Mouse (Mus musculus) embryonic fibroblast, embryonic 13.5 days (primary cell): Measurements from ENCODE around the gene Usp10. TPM values are rescaled to one million over a fixed set of nuclear protein-coding genes. Genes with fewer than 3 reads are reported as not detected.

ENCODE experiments used
- H3K27ac ChIP-seq: 2 replicates; pipeline ENCODE4 v1.5.1; 2012; ENCODE audit warnings: low read length, control low read depth, inconsistent platforms; ENCODE audit not compliant: insufficient read depth
- H3K4me1 ChIP-seq: 2 replicates; pipeline ENCODE4 v1.6.1; 2011; ENCODE audit warnings: low read length; ENCODE audit not compliant: control insufficient read depth, insufficient read depth
- H3K4me3 ChIP-seq: 2 replicates; pipeline ENCODE4 v1.5.1; 2011; ENCODE audit warnings: mild to moderate bottlenecking, control low read depth, low read length; ENCODE audit not compliant: insufficient read depth
- CTCF ChIP-seq: IDR thresholded peaks from 2 replicates; pipeline ENCODE4 v1.5.1; 2011; ENCODE audit warnings: mild to moderate bottlenecking, control low read depth, low read length, moderate library complexity, borderline replicate concordance; ENCODE audit not compliant: insufficient read depth
- POLR2A ChIP-seq: IDR thresholded peaks from 2 replicates; pipeline ENCODE4 v1.6.1; 2011; ENCODE audit warnings: low read depth, mild to moderate bottlenecking, control low read depth, low read length, moderate library complexity
- polyA plus RNA-seq: library from polyadenylated mRNA; stranded (reverse); fragments of >200 nt; gene quantifications from 2 replicates; pipeline ENCODE4 v1.2.4, GENCODE M21; 2011; ENCODE audit warnings: low read depth; ENCODE audit not compliant: missing spikeins, insufficient read length

Gene Usp10
- polyA plus RNA-seq, 1 experiment: 83.9 TPM

DNA sequence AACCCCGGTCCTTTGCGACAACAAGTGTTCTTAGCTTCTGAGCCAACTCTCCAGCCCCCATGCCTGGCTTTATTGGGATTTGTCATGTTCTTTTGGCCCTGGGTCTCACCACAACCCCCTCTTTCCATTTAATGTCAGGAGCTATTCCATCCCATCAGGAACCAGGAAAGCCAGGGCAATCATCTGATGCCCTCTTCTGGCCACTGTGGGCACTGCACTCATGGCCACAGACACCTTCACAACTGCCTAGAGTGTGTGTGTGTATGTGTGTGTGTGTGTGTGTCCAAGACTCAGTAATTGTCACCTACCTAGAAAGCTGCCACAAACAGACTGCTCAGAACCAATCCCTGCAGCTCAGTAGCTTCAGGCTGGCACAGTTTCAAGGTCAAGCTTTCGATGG lies 23.0 kb upstream of the Usp10 start:
- no peak overlapping the region for H3K27ac ChIP-seq
- peaks cover 6% of the 10 kb centered on the region for H3K4me1 ChIP-seq
- no peak for TF ChIP-seq POLR2A
- TF ChIP-seq CTCF: peak; percentile 74
- H3K4me3 ChIP-seq: no peak overlapping the region

GRCm38 (mm10) chr8:119888012-119888411 lies 22.1 kb upstream of the Usp10 start:
- TF ChIP-seq CTCF: no peak
- Histone ChIP-seq H3K4me3 (no peak overlapping the region), H3K27ac (no peak overlapping the region), H3K4me1 (peaks cover 6% of the 10 kb centered on the region)

GRCm38 (mm10) chr8:119897069-119897468 lies 13.1 kb upstream of the Usp10 start:
- no peak overlapping the region for H3K4me3 ChIP-seq
- H3K4me1 ChIP-seq: no peaks in the 10 kb centered on the region
- TF ChIP-seq CTCF: no peak
- no peak for TF ChIP-seq POLR2A
- no peak overlapping the region for H3K27ac ChIP-seq

- no peak overlapping the region for H3K4me3 ChIP-seq
- H3K4me1 ChIP-seq: no peaks in the 10 kb centered on the region
- TF ChIP-seq CTCF (no peak), POLR2A (no peak)
- no peak overlapping the region for H3K27ac ChIP-seq
These were observed 12.2 kb upstream of the Usp10 start for GRCm38 (mm10) chr8:119897933-119898332.

DNA sequence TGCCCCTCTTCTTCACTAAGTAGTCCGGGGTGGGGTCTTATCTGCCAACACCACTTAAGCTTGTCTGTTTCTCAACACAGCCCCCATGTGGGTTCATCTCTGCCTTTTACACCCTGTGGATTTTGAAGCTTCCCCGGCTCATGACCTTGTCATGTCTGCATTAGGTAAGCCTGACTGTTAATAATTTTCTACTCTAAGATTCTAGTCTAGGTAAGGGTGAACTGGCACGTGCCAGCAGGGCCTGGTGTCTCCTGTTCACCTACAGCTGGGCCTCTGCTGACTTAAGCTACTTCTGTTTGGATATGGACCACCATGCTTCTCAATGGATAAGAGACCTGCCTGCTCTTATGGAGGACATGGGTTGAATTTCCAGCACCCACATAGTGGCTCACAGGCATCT lies 8.8 kb upstream of the Usp10 start:
- Histone ChIP-seq H3K4me1 (no peaks in the 10 kb centered on the region), H3K4me3 (no peak overlapping the region)
- no peak for TF ChIP-seq CTCF
- no peak for TF ChIP-seq POLR2A

GRCm38 (mm10) chr8:119901952-119902351 lies 8.2 kb upstream of the Usp10 start:
- Histone ChIP-seq H3K27ac (no peak overlapping the region), H3K4me1 (no peaks in the 10 kb centered on the region), H3K4me3 (no peak overlapping the region)
- TF ChIP-seq POLR2A (no peak), CTCF (no peak)

More for the DNA sequence above, 8.8 kb upstream of the Usp10 start:
- no peak overlapping the region for H3K27ac ChIP-seq

DNA sequence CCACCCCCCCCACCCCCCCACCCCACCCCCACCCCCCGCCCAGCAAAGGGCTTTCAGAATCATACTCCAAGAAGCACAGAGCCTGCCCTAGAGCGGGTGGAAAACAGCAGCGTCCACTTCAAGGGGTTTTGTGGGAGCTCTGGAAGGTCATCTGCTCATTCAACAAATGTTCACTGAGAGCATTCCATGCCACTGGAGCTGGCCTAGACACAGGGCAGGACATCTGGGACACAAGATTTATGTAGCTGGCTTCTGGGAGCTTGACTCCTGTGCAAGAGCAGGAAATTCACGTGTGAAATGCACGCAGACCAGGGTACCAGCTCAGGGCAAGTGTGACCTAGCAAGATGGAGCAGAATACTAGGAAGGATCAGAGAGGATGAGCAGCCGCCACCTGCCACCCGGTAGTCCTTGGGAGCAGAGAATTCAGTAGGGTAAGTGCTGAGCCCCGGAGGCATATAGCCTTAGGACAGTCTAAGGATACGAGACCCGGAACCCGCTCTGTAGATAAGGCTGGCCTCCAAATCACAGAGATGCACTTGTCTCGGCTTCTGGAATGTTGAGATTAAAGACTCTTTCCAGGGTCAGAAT lies 5.7 kb upstream of the Usp10 start:
- H3K27ac ChIP-seq: no peak overlapping the region
- H3K4me1 ChIP-seq: no peaks in the 10 kb centered on the region
- TF ChIP-seq POLR2A: no peak
- H3K4me3 ChIP-seq: no peak overlapping the region

- H3K4me1 ChIP-seq: peaks cover 16% of the 10 kb centered on the region
- TF ChIP-seq CTCF (no peak), POLR2A (peak; percentile 88)
These were observed 542 bp downstream of the Usp10 start, which contains the start of gene Gm20388 for GRCm38 (mm10) chr8:119910547-119911257. TSS of gene Gm20388 (plus strand) at chr8:119910841.

DNA sequence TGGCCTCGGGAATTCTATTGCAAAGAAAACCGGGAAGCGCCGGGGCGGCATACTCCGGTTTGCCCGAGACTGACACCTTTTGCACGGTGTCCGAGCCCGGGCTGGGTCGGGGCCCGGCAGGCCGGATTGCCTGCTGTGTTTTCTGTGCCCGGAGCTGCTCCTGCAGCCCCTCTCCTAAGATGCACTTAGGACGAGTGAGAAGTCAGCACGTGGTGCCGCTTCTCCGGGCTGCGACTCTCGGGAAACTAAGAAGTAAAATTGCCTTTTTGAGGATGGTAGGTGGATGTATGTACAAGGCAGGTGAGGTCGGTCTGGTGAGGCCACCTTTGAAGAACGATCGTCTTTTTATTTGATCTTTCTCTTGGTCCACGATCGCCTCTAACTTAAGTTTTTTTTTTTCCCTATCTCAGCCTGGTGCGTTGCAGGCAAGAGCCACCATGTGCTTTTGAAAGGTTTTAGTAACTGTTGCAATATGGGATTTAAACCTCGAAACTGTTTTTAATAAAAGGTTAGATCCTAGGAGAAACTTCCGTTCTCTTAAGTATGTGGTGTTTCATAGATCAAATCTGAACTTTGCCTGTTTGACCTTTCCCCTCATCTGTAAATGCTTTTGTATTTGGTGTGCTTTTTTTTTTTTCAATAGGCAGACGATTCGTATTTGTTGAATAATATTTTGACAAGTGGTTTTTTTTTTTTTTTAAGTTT lies 1.2 kb downstream of the Usp10 start:
- TF ChIP-seq POLR2A (no peak), CTCF (no peak)

More at GRCm38 (mm10) chr8:119910547-119911257, 542 bp downstream of the Usp10 start, which contains the start of gene Gm20388:
- Histone ChIP-seq H3K4me3 (peak within 1 kb of the TSS; percentile 73), H3K27ac (peak within 1 kb of the TSS; percentile 28; the same call in 1 of the 2 replicates)

DNA sequence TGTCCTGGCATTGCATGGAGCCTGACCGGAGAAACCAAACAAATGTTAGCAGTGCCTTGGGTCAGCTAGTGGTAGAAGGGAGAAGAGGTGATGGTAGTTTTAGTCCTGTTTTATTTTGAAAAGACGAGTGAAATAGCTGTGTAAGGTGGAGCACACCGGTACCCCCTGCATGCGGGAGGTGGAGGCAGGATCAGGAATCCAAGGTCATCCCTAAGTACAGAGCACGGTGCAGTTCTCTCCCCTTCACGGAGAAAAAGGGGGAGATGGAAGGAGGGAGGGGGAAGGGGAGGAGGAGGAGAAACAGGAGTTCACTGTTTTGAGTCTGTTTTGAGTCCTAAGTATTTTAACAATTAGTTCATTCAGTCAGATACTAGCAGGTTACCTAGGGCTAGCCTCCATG lies 2.5 kb downstream of the Usp10 start:
- TF ChIP-seq POLR2A (no peak), CTCF (no peak)
- peak overlapping the region; percentile 39 for H3K4me3 ChIP-seq
- H3K4me1 ChIP-seq: peaks cover 16% of the 10 kb centered on the region
- no peak overlapping the region for H3K27ac ChIP-seq

More for the DNA sequence above, 1.2 kb downstream of the Usp10 start:
- no peak overlapping the region for H3K27ac ChIP-seq
- H3K4me1 ChIP-seq: peaks cover 16% of the 10 kb centered on the region
- H3K4me3 ChIP-seq: peak overlapping the region; percentile 73
